Mouse (Mus musculus) CD8-positive naive resting alpha-beta T cell, adult 2 months (primary cell): ENCODE data around the gene Kctd21.

Experiments used
- DNase-seq, 2 experiments: peaks; one replicate each; pipeline ENCODE4 v3.0.0; 2022; ENCODE audit warnings: low read depth in 2 of 2, low spot score in 2 of 2

Kctd21 gene

DNA sequence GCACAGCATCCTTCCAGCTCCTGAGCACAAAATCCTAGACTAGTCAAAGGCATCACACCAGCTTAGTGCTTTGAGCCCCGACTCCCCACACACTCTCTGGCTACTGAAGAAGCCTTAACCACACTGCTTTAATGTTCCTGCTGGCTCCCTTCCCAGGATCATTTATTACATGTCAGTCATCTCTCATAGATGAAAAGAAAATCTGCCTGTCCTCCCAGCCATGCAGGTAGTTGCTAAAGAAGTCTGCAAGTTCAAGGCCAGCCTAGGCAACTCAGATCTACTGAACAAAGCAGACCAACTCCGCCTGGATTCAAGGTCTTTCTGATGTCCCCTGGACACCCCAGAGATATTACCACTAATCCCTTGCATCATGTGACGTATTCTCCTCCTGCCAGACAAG, 14.4 kb upstream of the Kctd21 start:
- DNase-seq = no peak

- no peak for DNase-seq
Observed at GRCm38 (mm10) chr7:97324342-97324741, 7.8 kb upstream of the Kctd21 start.

- DNase-seq = no peak
Observed at GRCm38 (mm10) chr7:97325156-97325985, 6.8 kb upstream of the Kctd21 start.

DNA sequence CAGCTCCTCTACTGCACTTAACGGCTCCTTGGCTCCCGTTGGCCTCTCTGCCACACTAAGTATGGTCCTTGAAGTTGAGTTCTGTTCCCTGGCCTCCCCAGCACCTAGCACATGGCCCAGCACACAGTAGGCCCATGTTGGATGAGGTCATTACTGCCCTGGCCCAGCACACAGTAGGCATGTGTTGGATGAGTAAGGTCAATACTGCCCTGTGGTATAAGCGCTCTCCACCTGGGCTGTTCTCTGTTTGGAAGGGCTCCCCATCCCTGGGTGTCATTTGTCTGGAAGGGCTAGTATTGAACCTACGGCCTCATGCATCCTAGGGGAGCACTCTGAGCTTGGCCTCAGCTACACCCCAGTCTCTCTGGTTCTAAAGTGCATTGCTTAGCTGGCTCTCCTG, 4.8 kb upstream of the Kctd21 start:
- DNase-seq = no peak

DNA sequence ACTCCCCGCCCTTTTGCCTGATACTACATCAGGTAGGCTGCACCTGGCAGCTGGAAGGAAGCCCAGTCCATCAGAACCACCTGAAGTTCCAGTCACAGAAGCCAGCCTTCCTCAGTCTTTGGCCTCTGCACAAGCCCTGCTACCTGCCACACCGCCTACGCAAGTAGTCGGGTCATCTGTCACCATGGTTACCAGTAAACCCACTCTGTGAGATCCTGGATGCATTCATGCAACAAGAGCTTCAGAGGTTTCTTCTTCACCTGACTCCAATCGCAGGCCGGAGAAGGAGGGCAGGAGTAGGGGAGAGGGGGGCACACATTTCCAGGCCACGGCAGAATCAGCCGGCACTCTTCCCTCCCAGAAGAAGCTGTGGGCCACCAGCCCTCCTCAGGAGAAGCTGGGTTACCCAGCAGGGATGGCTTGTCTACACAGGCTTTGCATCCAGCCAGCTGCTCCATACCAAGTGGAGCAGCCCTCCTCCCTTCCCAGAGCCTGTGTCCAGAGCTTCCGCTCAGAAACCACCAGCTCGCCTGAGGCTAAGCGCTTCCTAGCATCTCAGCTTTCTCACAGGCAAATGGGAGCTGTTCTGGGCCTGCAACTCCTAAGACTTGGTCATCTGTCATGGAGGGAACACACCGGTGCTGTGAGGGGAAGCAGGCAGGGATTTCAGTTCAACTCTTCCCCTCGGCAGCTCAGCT, 3.1 kb upstream of the Kctd21 start:
- DNase-seq = no peak

- no peak for DNase-seq
Observed at GRCm38 (mm10) chr7:97329676-97330075, 2.5 kb upstream of the Kctd21 start.

DNA sequence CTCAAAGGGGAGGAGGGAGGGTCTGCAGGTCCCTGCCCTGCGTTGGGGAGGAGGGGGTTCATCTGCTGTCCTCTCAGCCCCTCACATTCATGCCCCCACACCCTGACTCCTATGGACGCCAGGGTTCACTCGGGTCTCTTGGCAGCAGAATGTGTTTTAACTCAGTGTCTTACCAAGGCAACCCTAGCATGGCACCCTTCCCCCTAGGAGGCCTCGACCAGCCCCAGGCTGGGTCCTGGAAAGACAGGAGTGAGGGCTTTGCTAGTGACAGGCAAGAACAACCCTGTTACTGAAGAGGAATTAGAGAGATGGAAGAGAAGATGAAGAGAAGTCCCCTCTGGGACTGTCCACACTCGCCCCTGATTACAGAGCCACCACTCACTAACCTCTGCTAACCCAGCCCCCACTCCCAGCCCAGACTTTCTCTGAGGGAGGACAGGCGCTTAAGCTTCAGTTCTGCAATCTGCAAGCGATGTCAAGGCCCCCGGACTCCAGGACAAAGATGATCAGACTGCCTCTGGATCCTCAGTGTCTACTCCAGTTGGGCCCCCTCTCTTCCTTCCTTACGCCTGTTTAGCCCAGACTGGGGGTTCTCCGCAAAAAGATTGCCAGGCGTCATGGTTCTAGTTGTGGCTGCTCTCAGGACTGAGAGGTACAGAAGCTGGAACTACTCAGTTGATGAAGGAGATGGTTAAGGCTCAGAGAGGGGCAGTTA, 1.0 kb upstream of the Kctd21 start:
- DNase-seq = no peak

GRCm38 (mm10) chr7:97332667-97333041, 527 bp downstream of the Kctd21 start:
- no peak for DNase-seq

DNA sequence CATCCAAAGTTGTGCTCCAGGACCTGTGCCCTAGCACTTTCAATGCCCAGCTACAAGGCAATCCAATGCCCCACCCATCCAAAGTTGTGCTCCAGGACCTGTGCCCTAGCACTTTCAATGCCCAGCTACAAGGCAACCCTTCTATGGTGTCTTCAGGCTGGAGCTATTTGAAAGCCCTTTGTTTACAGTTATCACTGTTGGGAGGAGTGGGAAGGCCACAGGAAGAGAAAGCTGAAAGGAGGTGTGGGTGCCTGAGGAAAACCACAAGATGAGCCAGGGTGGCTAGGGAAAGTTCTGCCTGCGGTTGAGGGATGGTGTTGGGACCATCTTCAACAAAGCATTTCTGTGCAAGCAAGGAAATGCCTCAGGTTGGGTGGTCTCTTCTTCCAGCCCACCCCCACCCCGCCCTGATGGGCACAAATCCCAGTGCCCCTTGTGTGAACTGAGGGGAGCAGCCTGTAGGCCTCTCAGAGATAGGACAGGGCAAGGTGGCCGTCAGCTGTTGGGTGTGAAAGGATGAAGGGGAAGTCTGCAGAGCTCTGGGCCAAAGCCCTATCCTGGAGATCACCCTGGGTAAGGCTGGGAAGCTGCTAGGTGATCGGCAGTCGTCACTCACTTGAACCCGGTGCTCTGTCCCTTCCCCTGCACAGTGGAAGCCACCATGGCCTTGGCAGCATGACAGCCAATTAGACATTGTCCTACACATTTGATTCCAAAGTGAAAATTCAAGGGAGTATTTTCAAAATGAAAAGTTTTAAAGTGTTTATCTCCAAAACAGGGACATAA, 1.2 kb downstream of the Kctd21 start:
- no peak for DNase-seq

- DNase-seq = no peak
Observed at GRCm38 (mm10) chr7:97334406-97334805, 2.3 kb downstream of the Kctd21 start.

- no peak for DNase-seq
Observed at GRCm38 (mm10) chr7:97336678-97337077, 4.6 kb downstream of the Kctd21 start.

DNA sequence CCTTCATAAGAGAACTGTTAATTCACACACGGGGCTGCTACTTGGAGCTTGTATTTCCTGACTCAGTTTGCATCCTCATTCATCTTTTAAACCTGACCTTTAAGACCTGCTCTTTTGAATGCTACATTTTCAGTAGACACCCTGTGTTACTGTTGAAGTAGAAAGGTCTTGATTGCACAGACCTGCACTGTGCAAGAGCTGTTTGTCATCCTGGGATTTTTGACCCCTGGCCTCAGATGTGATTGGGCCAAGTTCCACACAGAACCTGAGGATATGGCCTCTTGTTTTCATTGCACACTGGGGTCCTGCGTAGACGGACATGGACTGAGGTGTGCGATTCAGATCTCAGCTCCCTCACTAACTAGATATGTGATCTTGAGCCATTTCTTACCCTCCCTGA, 6.5 kb downstream of the Kctd21 start:
- DNase-seq = no peak

GRCm38 (mm10) chr7:97339623-97340022, 7.5 kb downstream of the Kctd21 start:
- DNase-seq = no peak

DNA sequence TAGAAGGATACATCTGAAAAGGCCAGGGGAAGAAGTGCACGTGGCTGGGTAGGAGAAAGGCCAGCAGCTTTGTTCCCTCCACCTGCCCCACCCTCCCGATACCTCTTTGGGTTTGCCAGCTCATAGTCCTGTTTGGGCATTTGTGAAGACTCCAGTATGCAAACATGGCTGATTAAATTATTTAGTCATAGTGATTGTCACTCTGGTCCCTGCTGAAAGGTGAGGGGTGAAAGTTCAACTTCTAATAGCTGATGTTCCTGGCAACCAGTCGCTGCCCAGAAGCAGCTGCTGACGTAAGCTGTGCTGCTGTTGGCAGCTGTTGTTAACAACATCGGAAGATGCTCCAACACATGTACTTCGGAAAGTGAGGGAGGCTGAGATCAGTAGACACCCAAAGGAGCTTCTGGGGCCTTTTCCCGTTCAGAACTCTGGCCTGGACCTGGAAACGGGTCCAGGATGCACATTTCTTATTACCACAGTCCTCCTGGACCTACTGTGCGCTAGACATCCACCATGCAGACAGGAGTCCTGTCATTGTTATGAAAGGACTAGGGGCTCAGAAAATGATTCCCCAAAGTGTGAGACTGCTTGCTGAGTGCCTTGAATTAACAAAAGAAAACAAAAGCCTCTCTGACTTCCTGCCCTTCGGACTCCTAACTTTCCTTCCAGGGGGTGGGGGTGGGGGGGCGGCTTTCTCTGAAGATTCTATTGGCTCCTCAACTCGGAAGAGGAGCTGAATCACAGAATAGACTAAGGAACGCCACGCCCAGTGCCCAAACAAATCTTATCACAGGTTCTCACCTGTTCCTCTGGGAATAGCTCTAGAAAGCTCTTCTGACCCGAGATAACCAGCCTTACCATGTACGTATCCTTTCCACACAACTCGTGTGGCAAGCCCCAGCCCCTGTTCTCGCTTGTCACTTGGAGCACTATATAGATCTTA, 9.1 kb downstream of the Kctd21 start:
- no peak for DNase-seq

DNA sequence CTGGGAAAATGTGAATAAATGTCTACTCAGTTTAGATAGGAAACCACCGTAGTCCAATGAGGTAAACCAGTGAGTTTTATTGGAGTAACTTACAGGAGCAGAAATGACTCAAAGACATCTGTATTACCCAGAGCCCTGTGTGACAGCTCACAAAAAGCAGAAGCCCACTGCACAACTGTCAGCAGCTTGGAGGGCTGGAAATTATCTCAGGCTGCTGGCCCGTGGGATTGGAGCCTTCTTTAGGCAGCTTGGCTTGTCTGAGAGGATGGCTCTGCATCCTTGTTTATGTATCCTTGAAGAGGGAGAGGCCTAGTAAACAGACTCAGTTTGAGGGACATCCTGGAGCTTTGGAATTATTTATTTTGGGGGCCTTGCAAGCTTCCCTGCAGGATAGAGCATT, 10.8 kb downstream of the Kctd21 start:
- DNase-seq = no peak

- DNase-seq = no peak
Observed at GRCm38 (mm10) chr7:97344655-97345054, 12.5 kb downstream of the Kctd21 start.

- DNase-seq = no peak
Observed at GRCm38 (mm10) chr7:97345229-97345871, 13.2 kb downstream of the Kctd21 start.

DNA sequence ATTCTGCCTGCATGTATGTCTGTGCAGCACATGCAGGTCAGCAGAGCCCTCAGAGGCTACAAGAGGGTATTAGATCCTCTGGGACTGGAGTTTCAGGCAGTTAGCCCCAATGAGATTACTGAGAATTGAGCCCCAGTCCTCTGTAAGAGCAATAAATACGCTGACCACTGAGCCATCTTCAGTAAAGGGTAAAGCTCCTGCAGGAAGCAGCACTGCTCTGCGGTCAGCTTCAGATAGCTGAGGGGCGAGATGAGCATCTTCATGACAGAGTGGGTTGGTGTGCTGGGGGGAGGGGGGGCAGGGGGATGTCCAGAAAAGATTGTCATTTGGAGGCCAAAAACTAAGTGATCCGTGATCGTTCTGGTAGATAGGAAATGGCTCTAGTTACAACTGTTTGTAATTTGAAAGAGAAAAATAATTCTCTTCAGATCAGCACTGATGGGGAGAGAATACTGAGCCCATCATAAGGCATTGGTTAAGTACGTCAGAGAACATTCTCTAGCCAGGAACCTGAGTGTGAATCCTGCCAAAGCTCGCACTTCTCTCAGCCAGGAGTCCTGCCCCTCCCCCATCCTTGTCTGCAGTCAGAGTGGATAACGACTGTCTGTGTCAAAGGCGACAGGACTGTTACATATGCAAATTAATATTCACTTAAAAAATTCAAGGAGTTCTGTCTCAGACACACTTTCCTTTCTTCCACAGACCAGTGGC, 14.1 kb downstream of the Kctd21 start:
- no peak for DNase-seq

DNA sequence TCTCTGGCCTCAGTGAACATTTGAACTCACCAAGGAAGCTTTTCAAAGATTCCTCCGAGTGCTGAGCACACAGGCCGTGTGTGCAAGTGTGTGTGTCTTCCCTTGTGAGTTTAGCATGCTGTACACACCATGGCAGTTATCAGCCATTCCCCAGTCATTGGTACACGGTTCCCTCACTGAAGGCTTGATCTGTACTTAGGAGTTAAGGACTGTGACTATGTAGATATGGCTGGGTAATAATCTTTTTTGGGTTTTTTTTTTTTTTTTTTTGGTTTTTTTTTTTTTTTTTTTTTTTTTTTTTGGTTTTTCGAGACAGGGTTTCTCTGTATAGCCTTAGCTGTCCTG, 14.7 kb downstream of the Kctd21 start:
- DNase-seq = no peak
